1 mouse cellular context compared by ENCODE assay signal in the genomic region with DNA sequence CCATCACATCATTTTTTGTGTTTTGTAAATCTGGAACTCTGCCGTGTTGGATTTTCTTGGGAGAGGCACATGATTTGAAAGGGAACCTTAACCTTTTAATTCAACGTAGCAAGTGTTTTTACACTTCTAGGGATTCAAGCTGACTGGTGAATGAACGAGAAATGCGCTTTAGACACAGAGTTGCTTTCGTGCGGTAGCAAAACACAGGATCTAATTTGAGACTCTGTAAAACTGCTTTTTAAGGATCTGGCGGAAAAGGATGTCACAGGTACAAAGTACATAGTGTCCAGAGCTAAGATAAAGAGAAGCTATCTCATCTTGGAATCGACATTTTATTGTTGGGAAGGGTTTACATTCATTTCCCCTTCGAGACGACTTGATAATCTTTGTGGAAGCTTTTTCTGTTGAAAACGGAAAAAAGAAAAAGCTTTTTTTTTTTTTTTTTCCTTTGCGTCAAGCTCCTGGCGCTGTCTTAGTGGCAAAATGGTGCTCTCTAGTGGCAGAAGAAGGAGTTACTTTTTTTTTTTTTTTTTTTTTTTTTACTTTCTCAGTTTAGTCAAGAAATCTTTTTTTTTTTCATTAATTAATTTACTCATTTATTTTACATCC.
TF ChIP-seq lines count a peak whose summit lies in the region.

No protein-coding gene starts in this region.

TF ChIP-seq in MEL, 35 proteins besides CTCF, POLR2A, EP300 and RAD21 (continued from another document):
- TF ChIP-seq MYC (IDR thresholded peaks at IDR 0.05; ENCODE audit: low read depth, low read length) (no peak), ELF1 (IDR thresholded peaks at IDR 0.05; ENCODE audit: low read depth, low read length) (no peak), JUND (IDR thresholded peaks at IDR 0.05; ENCODE audit: low read depth, low read length) (no peak), CHD1 (IDR thresholded peaks at IDR 0.05; ENCODE audit: low read depth, low read length) (no peak), UBTF (IDR thresholded peaks at IDR 0.05; ENCODE audit: borderline replicate concordance, insufficient read depth, low read depth, low read length) (no peak), MYB (IDR thresholded peaks at IDR 0.05; ENCODE audit: low read depth, low read length) (0 out of 2 replicates have a peak, but pooled peaks have one; percentile 31), HCFC1 (IDR thresholded peaks at IDR 0.05; ENCODE audit: low read depth, low read length) (peak; percentile 22; the same call in 1 of the 2 replicates), MEF2A (IDR thresholded peaks at IDR 0.05; ENCODE audit: extremely low read depth, insufficient replicate concordance, low read depth, low read length, poor library complexity, severe bottlenecking) (no peak), ZNF384 (IDR thresholded peaks at IDR 0.05; ENCODE audit: low read depth, low read length) (peak; percentile 100), CHD2 (IDR thresholded peaks at IDR 0.05; ENCODE audit: low read length) (no peak), MAFK (IDR thresholded peaks at IDR 0.05; ENCODE audit: borderline replicate concordance, low read depth, low read length) (no peak), MAX (IDR thresholded peaks at IDR 0.05; ENCODE audit: low read length) (no peak), KAT2A (conservative IDR thresholded peaks at IDR 0.05; ENCODE audit: low read depth, low read length) (no peak)
